Mouse (Mus musculus) skeletal muscle tissue, postnatal 0 days (tissue): Measurements from ENCODE around the gene Cdc6. TPM values are rescaled to one million over a fixed set of nuclear protein-coding genes. Genes with fewer than 3 reads are reported as not detected.

Experiments used
- polyA plus RNA-seq: library from polyadenylated mRNA; unstranded; fragments of >200 nt; fragmentation: Nextera tagmentation; extraction: Ambion mirVana; gene quantifications from 2 replicates; pipeline ENCODE4 v1.2.1, GENCODE M21; 2015

Gene Cdc6
- 2.6 and 4.5 TPM in 2 replicates for polyA plus RNA-seq

GRCm38 (mm10) chr11:98907437-98908173 lies at the start of gene Cdc6:
Gene Cdc6 (plus strand): TSS chr11:98907801.

GRCm38 (mm10) chr11:98863028-98863750 lies 44.4 kb upstream of the Cdc6 start, which contains the start of gene Wipf2:
Gene Wipf2 (plus strand): TSS chr11:98863638.

GRCm38 (mm10) chr11:98927438-98928076 lies 20.0 kb downstream of the Cdc6 start, which contains the start of gene Rara:
Gene Rara (plus strand): TSS chr11:98927818.

Other genes with a start within 250 kb of the Cdc6 start
- gene Gsdma, start 243.4 kb upstream of the Cdc6 start, polyA plus RNA-seq, result 1.4 TPM in 1 of 2 replicates, not detected in the other
- gene Psmd3, start 225.2 kb upstream of the Cdc6 start, polyA plus RNA-seq, result 148 and 160 TPM in 2 replicates
- not detected in 2 replicates for gene Csf3, start 206.5 kb upstream of the Cdc6 start, polyA plus RNA-seq
- gene Med24, start 178.4 kb upstream of the Cdc6 start, polyA plus RNA-seq, result 23.4 and 23.6 TPM in 2 replicates
- 39.8 and 45.3 TPM in 2 replicates for gene Thra, start 167.2 kb upstream of the Cdc6 start, polyA plus RNA-seq
- 12.0 and 12.5 TPM in 2 replicates for gene Nr1d1, start 132.5 kb upstream of the Cdc6 start, polyA plus RNA-seq
- 15.3 TPM in 2 replicates for gene Msl1, start 112.3 kb upstream of the Cdc6 start, polyA plus RNA-seq
- 14.2 and 15.4 TPM in 2 replicates for gene Casc3, start 102.9 kb upstream of the Cdc6 start, polyA plus RNA-seq
- gene Rapgefl1, start 71.0 kb upstream of the Cdc6 start, polyA plus RNA-seq, result 1.3 and 1.8 TPM in 2 replicates
- gene Wipf2, start 44.2 kb upstream of the Cdc6 start, polyA plus RNA-seq, result 1.0 and 1.4 TPM in 2 replicates
- 23.7 and 26.3 TPM in 2 replicates for gene Rara, start 20.0 kb downstream of the Cdc6 start, polyA plus RNA-seq
- gene Gjd3, start 75.2 kb downstream of the Cdc6 start, polyA plus RNA-seq, result 0.65 and 0.69 TPM in 2 replicates
- gene Top2a, start 116.4 kb downstream of the Cdc6 start, polyA plus RNA-seq, result 35.2 and 36.7 TPM in 2 replicates
- gene Igfbp4, start 133.4 kb downstream of the Cdc6 start, polyA plus RNA-seq, result 300 and 425 TPM in 2 replicates
- gene Tns4, start 181.5 kb downstream of the Cdc6 start, polyA plus RNA-seq, result 0.06 and 0.09 TPM in 2 replicates
- gene Ccr7, start 247.3 kb downstream of the Cdc6 start, polyA plus RNA-seq, result 0.21 and 0.23 TPM in 2 replicates